ENCODE assay signal across 9 mouse cellular contexts in genomic region chr12:84384644-84385081, GRCm38 (mm10). TPM values are rescaled to one million over a fixed set of nuclear protein-coding genes. Genes with fewer than 3 reads are reported as not detected.
A peak's percentile ranks its signal among the peaks of the same experiment; 100 is the strongest.
DNase-seq lines count a peak whose midpoint lies in the region; ATAC-seq and TF ChIP-seq lines count a peak whose summit lies in the region.
"Had no signal": no experiment of that assay in that cellular context is flagged by ENCODE, and none has a peak within 500 bp of the region (broad histone marks: within the 10 kb centered on the region; RNA-seq: fewer than 3 reads in every experiment).

No protein-coding gene starts in this region.

- WGBS in kidney, adult 2 months: 25% methylated on average over 5 of the region's 5 CpGs
- WGBS in kidney, embryonic 16.5 days: 71% methylated on average over 5 of the region's 5 CpGs

- H3K4me3 ChIP-seq in kidney, adult 2 months (ENCODE audit: insufficient read depth, low read depth, low read length): no peak overlapping the region
- no peak overlapping the region for H3K4me3 ChIP-seq in kidney, embryonic 16.5 days (ENCODE audit: low read length)

- no peak for TF ChIP-seq CTCF in kidney, adult 2 months (conservative IDR thresholded peaks at IDR 0.05; ENCODE audit: insufficient read depth, insufficient read length, low read depth, low read length)

- no peaks in the 10 kb centered on the region for H3K27me3 ChIP-seq in kidney, adult 2 months (replicated peaks; ENCODE audit: control insufficient read depth, insufficient read depth, low read length)
- no peaks in the 10 kb centered on the region for H3K27me3 ChIP-seq in kidney, embryonic 16.5 days (ENCODE audit: insufficient read depth, low read length)
- H3K27me3 ChIP-seq: Patski had no signal

- no peak overlapping the region for H3K4me2 ChIP-seq in kidney, embryonic 16.5 days (replicated peaks; ENCODE audit: low read depth, low read length)

- no peak for TF ChIP-seq POLR2A in kidney, adult 2 months (IDR thresholded peaks at IDR 0.05; ENCODE audit: low read depth, low read length)

- H3K4me1 ChIP-seq in kidney, adult 2 months (ENCODE audit: control insufficient read depth, insufficient read depth, low read length): peaks cover 26% of the 10 kb centered on the region
- no peaks in the 10 kb centered on the region for H3K4me1 ChIP-seq in kidney, embryonic 16.5 days (ENCODE audit: insufficient read depth, low read length)

- H3K9me3 ChIP-seq in kidney, embryonic 16.5 days (ENCODE audit: low read length): no peaks in the 10 kb centered on the region

- no peaks in the 10 kb centered on the region; the same call in none of the 2 replicates for H3K36me3 ChIP-seq in kidney, adult 2 months (ENCODE audit: control insufficient read depth, insufficient read depth, low read length)
- H3K36me3 ChIP-seq in kidney, embryonic 16.5 days (ENCODE audit: insufficient read depth, low read length): peaks cover 3% of the 10 kb centered on the region; the same call in 1 of the 2 replicates

- H3K27ac ChIP-seq in kidney, adult 2 months (ENCODE audit: insufficient read depth, low read depth, low read length): peak overlapping the region; percentile 75
- no peak overlapping the region for H3K27ac ChIP-seq in kidney, embryonic 16.5 days (ENCODE audit: low read length)

- no peak overlapping the region for H3K9ac ChIP-seq in kidney, embryonic 16.5 days (replicated peaks; ENCODE audit: low read length)

- DNase-seq in kidney, adult 2 months: peak; percentile 94
- DNase-seq in kidney, postnatal 10 days: peak; percentile 59
- DNase-seq in thymus, postnatal 25 days: no peak
- DNase-seq in layer of hippocampus, adult 8-10 months (ENCODE audit: low spot score in 2 of 2): no peak

- no peak for ATAC-seq in kidney, embryonic 16.5 days (ENCODE audit: low FRiP score, low TSS enrichment)
- ATAC-seq in granulocyte monocyte progenitor cell, adult 5-6 weeks (replicated peaks; ENCODE audit: poor library complexity, severe bottlenecking): peak; percentile 36; the same call in 1 of the 2 replicates
- ATAC-seq in megakaryocyte-erythroid progenitor cell, adult 5-6 weeks (replicated peaks; ENCODE audit: low FRiP score, low TSS enrichment, poor library complexity, severe bottlenecking): peak; percentile 37
- no peak for ATAC-seq in erythroblast, adult 5-6 weeks (replicated peaks; ENCODE audit: low FRiP score, poor library complexity, severe bottlenecking)
- ATAC-seq: Patski had no signal

RNA-seq across cellular contexts. Expression of gene Fam161b, which starts 23.0 kb away (rescaled TPM):
- polyA plus RNA-seq in kidney, adult 2 months (2012; rRNA removed): 1.2 and 1.3 TPM in 2 replicates
- polyA plus RNA-seq in kidney, embryonic 16.5 days (2015; fragmentation: Nextera tagmentation; extraction: Ambion mirVana): 4.0 and 4.6 TPM in 2 replicates
- not detected in 2 replicates for total RNA-seq in granulocyte monocyte progenitor cell, adult 5-6 weeks (2014; fragmentation: Nextera tagmentation)
- 0.10 TPM in 1 of 2 replicates, not detected in the other for total RNA-seq in granulocyte monocyte progenitor cell, adult 5-6 weeks (2017)
- total RNA-seq in megakaryocyte-erythroid progenitor cell, adult 5-6 weeks (2014; fragmentation: Nextera tagmentation): 3.3 and 7.8 TPM in 2 replicates
- total RNA-seq in megakaryocyte-erythroid progenitor cell, adult 5-6 weeks (2017): 3.9 and 6.2 TPM in 2 replicates
- 10 to 100 TPM; 11.0 to 16.5 (median 13.0) TPM for total RNA-seq in layer of hippocampus, adult 8-10 months (2022)
- total RNA-seq in erythroblast, adult 5-6 weeks (2015; ENCODE audit: low replicate concordance): not detected in 2 replicates
- 0.14 and 0.43 TPM in 2 replicates for total RNA-seq in erythroblast, adult 5-6 weeks (2017; ENCODE audit: low replicate concordance)

RNA-seq across cellular contexts. Expression of gene Coq6, which starts 23.2 kb away (rescaled TPM):
- polyA plus RNA-seq in kidney, adult 2 months (2012; rRNA removed): 47.7 and 51.2 TPM in 2 replicates
- 54.3 and 56.0 TPM in 2 replicates for polyA plus RNA-seq in kidney, embryonic 16.5 days (2015; fragmentation: Nextera tagmentation; extraction: Ambion mirVana)
- 21.1 and 25.4 TPM in 2 replicates for total RNA-seq in granulocyte monocyte progenitor cell, adult 5-6 weeks (2014; fragmentation: Nextera tagmentation)
- total RNA-seq in granulocyte monocyte progenitor cell, adult 5-6 weeks (2017): 11.0 and 13.8 TPM in 2 replicates
- 24.5 and 55.2 TPM in 2 replicates for total RNA-seq in megakaryocyte-erythroid progenitor cell, adult 5-6 weeks (2014; fragmentation: Nextera tagmentation)
- total RNA-seq in megakaryocyte-erythroid progenitor cell, adult 5-6 weeks (2017): 24.3 and 40.0 TPM in 2 replicates
- total RNA-seq in layer of hippocampus, adult 8-10 months (2022): 10 to 100 TPM; 25.9 to 30.3 (median 28.5) TPM
- 2.7 TPM in 1 of 2 replicates, not detected in the other for total RNA-seq in erythroblast, adult 5-6 weeks (2015; ENCODE audit: low replicate concordance)
- total RNA-seq in erythroblast, adult 5-6 weeks (2017; ENCODE audit: low replicate concordance): 0.70 TPM in 1 of 2 replicates, not detected in the other

RNA-seq across cellular contexts. Expression of gene Entpd5, which starts 24.2 kb away (rescaled TPM):
- polyA plus RNA-seq in kidney, adult 2 months (2012; rRNA removed): 100 and 111 TPM in 2 replicates
- polyA plus RNA-seq in kidney, embryonic 16.5 days (2015; fragmentation: Nextera tagmentation; extraction: Ambion mirVana): 57.7 and 68.8 TPM in 2 replicates
- total RNA-seq in granulocyte monocyte progenitor cell, adult 5-6 weeks (2014; fragmentation: Nextera tagmentation): 20.8 and 34.2 TPM in 2 replicates
- 14.0 and 30.8 TPM in 2 replicates for total RNA-seq in granulocyte monocyte progenitor cell, adult 5-6 weeks (2017)
- 11.8 and 13.6 TPM in 2 replicates for total RNA-seq in megakaryocyte-erythroid progenitor cell, adult 5-6 weeks (2014; fragmentation: Nextera tagmentation)
- 14.5 and 26.4 TPM in 2 replicates for total RNA-seq in megakaryocyte-erythroid progenitor cell, adult 5-6 weeks (2017)
- 10 to 100 TPM; 25.2 to 30.4 (median 29.1) TPM for total RNA-seq in layer of hippocampus, adult 8-10 months (2022)
- total RNA-seq in erythroblast, adult 5-6 weeks (2015; ENCODE audit: low replicate concordance): 5.0 and 5.2 TPM in 2 replicates
- 4.9 and 6.3 TPM in 2 replicates for total RNA-seq in erythroblast, adult 5-6 weeks (2017; ENCODE audit: low replicate concordance)

RNA-seq across cellular contexts. Expression of gene Bbof1, which starts 24.2 kb away (rescaled TPM):
- 0.46 and 0.58 TPM in 2 replicates for polyA plus RNA-seq in kidney, adult 2 months (2012; rRNA removed)
- polyA plus RNA-seq in kidney, embryonic 16.5 days (2015; fragmentation: Nextera tagmentation; extraction: Ambion mirVana): 1.5 and 2.2 TPM in 2 replicates
- total RNA-seq in granulocyte monocyte progenitor cell, adult 5-6 weeks (2014; fragmentation: Nextera tagmentation): 3.4 TPM in 1 of 2 replicates, not detected in the other
- total RNA-seq in granulocyte monocyte progenitor cell, adult 5-6 weeks (2017): 1.8 and 5.4 TPM in 2 replicates
- total RNA-seq in megakaryocyte-erythroid progenitor cell, adult 5-6 weeks (2014; fragmentation: Nextera tagmentation): 1.1 and 2.0 TPM in 2 replicates
- total RNA-seq in megakaryocyte-erythroid progenitor cell, adult 5-6 weeks (2017): 4.5 and 7.6 TPM in 2 replicates
- total RNA-seq in layer of hippocampus, adult 8-10 months (2022): 10 to 100 TPM in 2 of 4 experiments, 1 to 10 TPM in 2; 8.3 to 12.7 (median 10.7) TPM
- not detected in 2 replicates for total RNA-seq in erythroblast, adult 5-6 weeks (2015; ENCODE audit: low replicate concordance)
- total RNA-seq in erythroblast, adult 5-6 weeks (2017; ENCODE audit: low replicate concordance): 0.26 and 0.84 TPM in 2 replicates

RNA-seq across cellular contexts. Expression of gene Rnf113a2, which starts 32.3 kb away (rescaled TPM):
- polyA plus RNA-seq in kidney, adult 2 months (2012; rRNA removed): 5.6 and 6.2 TPM in 2 replicates
- polyA plus RNA-seq in kidney, embryonic 16.5 days (2015; fragmentation: Nextera tagmentation; extraction: Ambion mirVana): 22.3 and 23.0 TPM in 2 replicates
- 26.0 and 28.1 TPM in 2 replicates for total RNA-seq in granulocyte monocyte progenitor cell, adult 5-6 weeks (2014; fragmentation: Nextera tagmentation)
- total RNA-seq in granulocyte monocyte progenitor cell, adult 5-6 weeks (2017): 32.4 and 37.8 TPM in 2 replicates
- 24.5 and 30.2 TPM in 2 replicates for total RNA-seq in megakaryocyte-erythroid progenitor cell, adult 5-6 weeks (2014; fragmentation: Nextera tagmentation)
- 34.9 and 35.0 TPM in 2 replicates for total RNA-seq in megakaryocyte-erythroid progenitor cell, adult 5-6 weeks (2017)
- 10 to 100 TPM in 3 of 4 experiments, 1 to 10 TPM in 1; 9.1 to 16.9 (median 13.8) TPM for total RNA-seq in layer of hippocampus, adult 8-10 months (2022)
- 8.5 and 17.3 TPM in 2 replicates for total RNA-seq in erythroblast, adult 5-6 weeks (2015; ENCODE audit: low replicate concordance)
- total RNA-seq in erythroblast, adult 5-6 weeks (2017; ENCODE audit: low replicate concordance): 7.1 and 17.7 TPM in 2 replicates

Comparison
In these comparisons a context has a peak if more than half of its experiments do, and no peak if none do; other contexts are left out.
1. DNase-seq: peak in kidney, adult 2 months (single experiment) and kidney, postnatal 10 days (single experiment); none in thymus, postnatal 25 days (single experiment) and layer of hippocampus, adult 8-10 months (0 of 2).
2. ATAC-seq: peak in granulocyte monocyte progenitor cell, adult 5-6 weeks (single experiment) and megakaryocyte-erythroid progenitor cell, adult 5-6 weeks (single experiment); none in kidney, embryonic 16.5 days (single experiment) and erythroblast, adult 5-6 weeks (single experiment).